Mouse (Mus musculus): ENCODE measurements around the gene Six5. TPM values are rescaled to one million over a fixed set of nuclear protein-coding genes. Genes with fewer than 3 reads are reported as not detected.

Gene Six5
- 14.1 and 22.2 TPM in 2 replicates for polyA plus RNA-seq (2012; rRNA removed)

DNA sequence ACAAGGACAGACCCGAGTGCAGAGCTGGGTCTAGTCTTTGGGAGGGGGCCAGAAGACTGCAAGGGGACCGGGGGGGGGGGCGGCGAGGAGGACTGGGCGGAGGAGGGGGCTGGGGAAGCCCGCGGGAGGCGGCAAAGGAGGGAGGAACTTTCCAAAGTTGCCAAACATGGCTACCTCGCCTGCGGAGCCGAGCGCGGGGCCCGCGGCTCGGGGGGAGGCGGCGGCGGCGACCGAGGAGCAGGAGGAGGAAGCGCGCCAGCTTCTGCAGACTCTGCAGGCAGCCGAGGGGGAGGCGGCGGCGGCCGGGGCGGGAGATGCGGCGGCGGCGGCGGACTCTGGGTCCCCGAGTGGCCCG is at the start of gene Six5:
Gene Six5, plus strand, starts transcription at position 124 of the 355 bp plus-strand sequence.
- DNase-seq: no peak
- WGBS: 2% methylated on average over 27 of the region's 36 CpGs
- TF ChIP-seq CTCF (conservative IDR thresholded peaks at IDR 0.05; ENCODE audit: insufficient read depth, insufficient read length, low read depth, low read length): no peak
- TF ChIP-seq POLR2A (IDR thresholded peaks at IDR 0.05; ENCODE audit: low read depth, low read length): no peak
- Histone ChIP-seq H3K4me1 (ENCODE audit: control insufficient read depth, insufficient read depth, low read length) (no peaks in the 10 kb centered on the region), H3K4me3 (ENCODE audit: insufficient read depth, low read depth, low read length) (peak within 1 kb of the TSS; percentile 75), H3K27me3 (replicated peaks; ENCODE audit: control insufficient read depth, insufficient read depth, low read length) (no peaks in the 10 kb centered on the region), H3K36me3 (ENCODE audit: control insufficient read depth, insufficient read depth, low read length) (no peaks in the 10 kb centered on the region), H3K27ac (ENCODE audit: insufficient read depth, low read depth, low read length) (peak within 1 kb of the TSS; percentile 95)

DNA sequence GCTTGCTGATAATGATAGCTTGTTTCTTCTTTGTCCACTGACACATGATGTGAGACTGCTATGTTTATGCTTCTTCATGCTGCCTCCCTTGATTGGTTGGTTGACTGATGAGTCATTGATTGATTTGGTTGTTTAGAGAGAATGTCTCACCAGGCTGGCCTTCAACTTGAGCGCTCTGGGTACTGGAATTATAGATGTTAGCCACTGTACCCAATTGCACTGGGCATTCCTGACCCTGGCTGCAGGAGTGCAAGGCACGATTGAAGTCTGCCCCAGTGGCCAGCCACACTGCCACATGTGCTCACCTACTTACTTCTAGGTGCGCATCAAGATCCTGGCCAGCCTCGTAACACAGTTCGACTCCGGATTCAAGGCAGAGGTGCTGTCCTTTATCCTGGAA is 49.8 kb upstream of the Six5 start:
- no peaks in the 10 kb centered on the region for H3K4me1 ChIP-seq (ENCODE audit: control insufficient read depth, insufficient read depth, low read length)

DNA sequence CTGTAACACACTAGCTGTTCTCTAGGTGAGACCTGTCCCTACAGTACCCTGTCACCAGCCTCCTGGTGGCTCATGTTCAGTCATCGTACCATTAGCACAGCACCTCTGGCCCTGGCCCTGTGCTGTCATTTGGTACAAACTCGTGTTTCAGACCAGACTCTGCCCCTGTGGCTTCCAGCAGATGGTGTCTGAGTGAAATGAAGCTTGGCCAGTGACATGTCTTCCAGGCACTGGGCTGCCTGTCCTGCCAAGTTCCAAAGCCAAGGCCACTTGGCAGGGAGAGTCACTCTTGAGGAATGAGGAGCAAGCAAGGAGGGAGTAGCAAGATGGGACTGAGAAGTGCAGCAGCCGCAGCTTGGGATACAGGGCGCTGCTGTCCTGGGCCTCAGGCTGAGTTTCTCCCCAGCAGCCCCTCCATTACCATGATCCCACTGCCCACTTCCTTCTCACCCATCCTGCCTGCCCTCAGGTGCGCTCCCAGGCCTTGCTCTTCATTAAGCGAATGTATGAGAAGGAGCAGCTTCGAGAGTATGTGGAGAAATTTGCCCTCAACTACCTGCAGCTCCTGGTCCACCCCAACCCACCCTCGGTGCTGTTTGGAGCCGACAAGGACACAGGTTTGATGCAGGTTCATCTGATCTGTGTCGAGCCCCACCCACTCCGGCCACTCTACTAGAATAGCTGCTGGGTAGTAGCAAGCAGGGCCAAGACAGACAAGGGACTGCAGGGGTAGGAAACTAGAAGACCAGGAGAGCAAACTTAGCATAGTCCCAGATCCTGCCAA is 47.9 kb upstream of the Six5 start:
- no peaks in the 10 kb centered on the region for H3K4me1 ChIP-seq (ENCODE audit: control insufficient read depth, insufficient read depth, low read length)
- peak; percentile 26 for DNase-seq
- 87% methylated on average over 11 of the region's 11 CpGs for WGBS
- H3K4me3 ChIP-seq (ENCODE audit: insufficient read depth, low read depth, low read length): no peak overlapping the region
- no peaks in the 10 kb centered on the region for H3K27me3 ChIP-seq (replicated peaks; ENCODE audit: control insufficient read depth, insufficient read depth, low read length)
- no peak for TF ChIP-seq CTCF (conservative IDR thresholded peaks at IDR 0.05; ENCODE audit: insufficient read depth, insufficient read length, low read depth, low read length)
- no peak overlapping the region for H3K27ac ChIP-seq (ENCODE audit: insufficient read depth, low read depth, low read length)
- H3K36me3 ChIP-seq (ENCODE audit: control insufficient read depth, insufficient read depth, low read length): peaks cover 2% of the 10 kb centered on the region; the same call in 1 of the 2 replicates

More for the DNA sequence above, 49.8 kb upstream of the Six5 start:
- Histone ChIP-seq H3K27me3 (replicated peaks; ENCODE audit: control insufficient read depth, insufficient read depth, low read length) (no peaks in the 10 kb centered on the region), H3K4me3 (ENCODE audit: insufficient read depth, low read depth, low read length) (no peak overlapping the region), H3K27ac (ENCODE audit: insufficient read depth, low read depth, low read length) (no peak overlapping the region), H3K36me3 (ENCODE audit: control insufficient read depth, insufficient read depth, low read length) (peaks cover 3% of the 10 kb centered on the region; the same call in 1 of the 2 replicates)
- no peak for DNase-seq
- WGBS: 96% methylated on average over 6 of the region's 6 CpGs
- TF ChIP-seq CTCF (conservative IDR thresholded peaks at IDR 0.05; ENCODE audit: insufficient read depth, insufficient read length, low read depth, low read length) (no peak), POLR2A (IDR thresholded peaks at IDR 0.05; ENCODE audit: low read depth, low read length) (no peak)

DNA sequence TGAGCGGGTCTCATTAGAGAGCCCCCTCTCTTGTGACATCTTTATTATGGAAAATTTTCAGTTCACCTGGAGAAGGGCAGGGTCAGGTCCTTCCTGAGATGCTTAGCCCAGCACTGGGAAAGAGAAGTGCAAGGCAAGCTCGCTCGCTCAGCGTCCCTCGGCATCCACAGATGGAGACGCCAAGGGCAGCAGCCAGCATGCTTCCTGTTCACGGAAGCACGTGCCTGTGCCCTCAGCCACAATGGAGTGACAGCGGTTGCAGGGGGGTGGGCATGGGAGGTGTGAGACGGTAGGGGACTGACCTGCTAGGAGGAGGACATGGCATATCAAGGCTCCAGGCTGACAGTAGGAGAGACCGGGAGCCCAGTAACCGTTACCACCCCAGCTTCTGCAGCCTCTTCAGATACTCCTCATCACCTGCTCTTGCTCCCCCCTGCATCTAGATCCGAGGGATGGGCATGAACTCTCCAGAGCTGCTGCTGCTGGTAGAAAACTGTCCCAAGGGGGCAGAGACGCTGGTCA is 46.3 kb upstream of the Six5 start:
- H3K27me3 ChIP-seq (replicated peaks; ENCODE audit: control insufficient read depth, insufficient read depth, low read length): no peaks in the 10 kb centered on the region
- no peak overlapping the region for H3K4me3 ChIP-seq (ENCODE audit: insufficient read depth, low read depth, low read length)
- DNase-seq: no peak
- TF ChIP-seq POLR2A (IDR thresholded peaks at IDR 0.05; ENCODE audit: low read depth, low read length): no peak
- TF ChIP-seq CTCF (conservative IDR thresholded peaks at IDR 0.05; ENCODE audit: insufficient read depth, insufficient read length, low read depth, low read length): no peak
- WGBS: 85% methylated on average over 14 of the region's 14 CpGs
- peaks cover 2% of the 10 kb centered on the region; the same call in 1 of the 2 replicates for H3K36me3 ChIP-seq (ENCODE audit: control insufficient read depth, insufficient read depth, low read length)
- no peaks in the 10 kb centered on the region for H3K4me1 ChIP-seq (ENCODE audit: control insufficient read depth, insufficient read depth, low read length)
- H3K27ac ChIP-seq (ENCODE audit: insufficient read depth, low read depth, low read length): no peak overlapping the region

DNA sequence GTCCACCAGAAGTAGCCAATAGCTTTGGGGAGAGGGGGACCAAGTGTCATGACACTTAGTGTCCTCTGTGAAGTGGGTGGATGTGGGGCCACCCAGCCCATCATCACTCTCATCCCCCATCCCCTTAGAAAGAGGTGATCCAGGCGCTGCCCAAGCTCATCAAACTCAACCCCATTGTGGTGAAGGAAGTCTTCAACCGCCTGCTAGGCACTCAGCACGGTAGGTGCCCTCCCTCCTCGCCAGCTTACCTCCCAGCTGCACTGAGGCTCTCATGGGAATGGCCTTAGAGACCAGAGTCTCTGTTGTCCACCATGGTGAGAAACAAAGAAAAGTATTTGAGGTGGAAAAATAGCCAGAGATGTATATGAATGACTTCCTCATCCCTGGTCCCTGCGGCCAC is 45.1 kb upstream of the Six5 start:
- 85% methylated on average over 5 of the region's 5 CpGs for WGBS
- DNase-seq: no peak
- peaks cover 2% of the 10 kb centered on the region; the same call in 1 of the 2 replicates for H3K36me3 ChIP-seq (ENCODE audit: control insufficient read depth, insufficient read depth, low read length)

DNA sequence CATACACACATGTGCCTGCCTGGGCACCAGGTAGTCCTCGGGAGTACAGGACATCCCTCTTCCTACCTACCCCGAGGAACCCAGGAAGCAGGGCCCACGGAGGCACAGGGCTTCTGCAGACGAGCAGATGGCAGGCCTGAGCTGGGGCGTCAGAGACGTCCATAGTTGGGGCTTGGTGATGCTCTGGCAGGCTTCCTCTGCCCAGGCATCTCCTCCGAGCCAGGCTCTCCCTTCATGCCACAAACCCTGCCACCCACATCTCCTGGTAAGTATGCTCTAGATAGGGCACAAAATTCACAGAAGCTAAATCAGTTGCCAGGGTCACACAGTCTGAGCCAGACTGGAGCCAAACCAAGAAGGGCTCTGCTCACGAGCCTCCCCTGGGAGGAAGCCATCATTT is 44.2 kb upstream of the Six5 start:
- no peak for DNase-seq
- H3K27ac ChIP-seq (ENCODE audit: insufficient read depth, low read depth, low read length): no peak overlapping the region
- peaks cover 2% of the 10 kb centered on the region; the same call in 1 of the 2 replicates for H3K36me3 ChIP-seq (ENCODE audit: control insufficient read depth, insufficient read depth, low read length)
- H3K4me1 ChIP-seq (ENCODE audit: control insufficient read depth, insufficient read depth, low read length): no peaks in the 10 kb centered on the region
- no peaks in the 10 kb centered on the region for H3K27me3 ChIP-seq (replicated peaks; ENCODE audit: control insufficient read depth, insufficient read depth, low read length)
- no peak overlapping the region for H3K4me3 ChIP-seq (ENCODE audit: insufficient read depth, low read depth, low read length)
- 78% methylated on average over 8 of the region's 8 CpGs for whole genome bisulfite sequencing
- TF ChIP-seq CTCF (conservative IDR thresholded peaks at IDR 0.05; ENCODE audit: insufficient read depth, insufficient read length, low read depth, low read length) (no peak), POLR2A (IDR thresholded peaks at IDR 0.05; ENCODE audit: low read depth, low read length) (no peak)

More for the DNA sequence above, 45.1 kb upstream of the Six5 start:
- H3K4me1 ChIP-seq (ENCODE audit: control insufficient read depth, insufficient read depth, low read length): no peaks in the 10 kb centered on the region
- no peak for TF ChIP-seq POLR2A (IDR thresholded peaks at IDR 0.05; ENCODE audit: low read depth, low read length)
- H3K27ac ChIP-seq (ENCODE audit: insufficient read depth, low read depth, low read length): no peak overlapping the region
- no peak overlapping the region for H3K4me3 ChIP-seq (ENCODE audit: insufficient read depth, low read depth, low read length)
- no peaks in the 10 kb centered on the region for H3K27me3 ChIP-seq (replicated peaks; ENCODE audit: control insufficient read depth, insufficient read depth, low read length)

DNA sequence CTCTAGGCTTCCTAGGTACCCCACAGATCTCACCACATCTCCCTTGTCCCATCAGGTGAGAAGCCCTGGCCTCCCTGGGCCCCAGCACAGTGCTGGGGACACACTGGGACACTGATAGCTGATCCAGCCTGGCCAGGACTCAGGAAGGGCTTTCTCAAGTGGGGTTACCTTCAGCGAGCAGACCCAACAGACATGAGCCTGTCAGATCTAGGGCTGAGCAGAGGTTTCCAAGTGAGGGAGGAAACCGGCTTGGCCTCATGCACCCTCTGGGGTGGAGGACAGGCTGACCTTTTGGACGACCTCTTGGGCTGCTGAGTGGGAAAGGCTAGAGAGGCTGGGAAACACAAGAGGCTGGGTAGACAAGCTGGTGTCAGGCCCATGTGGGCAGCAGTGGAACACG is 43.2 kb upstream of the Six5 start:
- no peak for DNase-seq
- no peak for TF ChIP-seq CTCF (conservative IDR thresholded peaks at IDR 0.05; ENCODE audit: insufficient read depth, insufficient read length, low read depth, low read length)
- no peak for TF ChIP-seq POLR2A (IDR thresholded peaks at IDR 0.05; ENCODE audit: low read depth, low read length)
- H3K36me3 ChIP-seq (ENCODE audit: control insufficient read depth, insufficient read depth, low read length): peaks cover 2% of the 10 kb centered on the region; the same call in 1 of the 2 replicates

More for the DNA sequence above, 43.2 kb upstream of the Six5 start:
- no peak overlapping the region for H3K4me3 ChIP-seq (ENCODE audit: insufficient read depth, low read depth, low read length)
- H3K4me1 ChIP-seq (ENCODE audit: control insufficient read depth, insufficient read depth, low read length): no peaks in the 10 kb centered on the region
- WGBS: 58% methylated on average over 4 of the region's 4 CpGs
- H3K27me3 ChIP-seq (replicated peaks; ENCODE audit: control insufficient read depth, insufficient read depth, low read length): no peaks in the 10 kb centered on the region
- H3K27ac ChIP-seq (ENCODE audit: insufficient read depth, low read depth, low read length): no peak overlapping the region

All from kidney, adult 2 months (tissue).